Mouse (Mus musculus) cerebellum, adult 2 months (tissue): ENCODE data around the gene Apom. TPM values are rescaled to one million over a fixed set of nuclear protein-coding genes. Genes with fewer than 3 reads are reported as not detected.

ENCODE experiments used
- DNase-seq, 2 experiments: peaks; one replicate each; pipeline ENCODE4 v3.0.0; 2021
- H3K27ac ChIP-seq: fragments of 200-500 bp; 2 replicates; pipeline ENCODE4 v1.5.1; 2012; ENCODE audit warnings: low read length, control low read depth, inconsistent platforms; ENCODE audit not compliant: insufficient read depth
- H3K27me3 ChIP-seq: fragments of 200-500 bp; 2 replicates; pipeline ENCODE4 v1.6.1; 2012; ENCODE audit warnings: inconsistent platforms, mild to moderate bottlenecking, low read length, moderate library complexity; ENCODE audit not compliant: control insufficient read depth, insufficient read depth
- H3K4me1 ChIP-seq: fragments of 200-500 bp; 2 replicates; pipeline ENCODE4 v1.6.1; 2011; ENCODE audit warnings: low read length; ENCODE audit not compliant: control insufficient read depth, insufficient read depth
- H3K4me3 ChIP-seq: fragments of 200-500 bp; replicated peaks from 2 replicates; pipeline ENCODE3; 2011; ENCODE audit warnings: mild to moderate bottlenecking, low read depth, low read length, control low read depth; ENCODE audit not compliant: insufficient read depth
- CTCF ChIP-seq: fragments of 200-500 bp; IDR thresholded peaks from 2 replicates; pipeline ENCODE4 v1.5.1; 2011; ENCODE audit warnings: low read depth, mild to moderate bottlenecking, control low read depth, low read length, moderate library complexity, borderline replicate concordance; ENCODE audit not compliant: insufficient read depth
- POLR2A ChIP-seq: fragments of 200-500 bp; IDR thresholded peaks from 2 replicates; pipeline ENCODE4 v1.6.1; 2011; ENCODE audit warnings: low read length, control low read depth, borderline replicate concordance; ENCODE audit not compliant: insufficient read depth
- WGBS: fragments of 180-500 bp; shearing (Covaris S2); methylation state at CpG from one replicate; pipeline ENCODE4 v1.1.7; 2018; 5-methylcytosine and 5-hydroxymethylcytosine counted together
- polyA plus RNA-seq: library from polyadenylated mRNA; depleted of rRNA; stranded (reverse); fragments of >200 nt; gene quantifications from 2 replicates; pipeline ENCODE4 v1.2.3, GENCODE M21; 2012

Gene Apom
- polyA plus RNA-seq, 1 experiment, result 0.28 TPM

DNA sequence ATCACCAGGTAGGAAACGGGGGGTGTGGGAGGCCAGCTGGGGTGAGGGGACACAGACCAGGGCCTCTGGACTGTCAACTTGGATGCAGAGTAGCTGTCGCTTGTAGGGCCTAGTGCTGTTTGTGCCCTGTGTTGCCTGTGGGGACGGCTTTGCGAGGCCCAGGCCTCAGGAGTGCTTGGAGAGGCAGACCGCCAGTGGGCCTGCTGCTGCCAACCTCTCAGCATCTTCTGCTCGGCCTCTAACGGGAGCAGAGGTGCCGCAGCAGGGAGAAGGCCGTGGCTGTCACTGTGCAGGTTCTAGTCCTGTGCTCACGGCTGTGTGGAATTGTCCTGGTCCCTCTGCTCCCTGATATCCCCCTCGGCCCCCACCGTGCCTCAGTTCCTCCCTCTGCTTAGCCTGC is 35.3 kb downstream of the Apom start:
- H3K4me1 ChIP-seq, result peaks cover 76% of the 10 kb centered on the region
- no peak overlapping the region for H3K4me3 ChIP-seq
- peak; percentile 59 to 67 for DNase-seq
- TF ChIP-seq POLR2A (no peak), CTCF (no peak)
- no peaks in the 10 kb centered on the region for H3K27me3 ChIP-seq
- H3K27ac ChIP-seq, result peak overlapping the region; percentile 86
- 20% methylated on average over 12 of the region's 12 CpGs for WGBS

- DNase-seq, result peak in 1 of 2 experiments; percentile 53
- WGBS, result 53% methylated on average over 15 of the region's 15 CpGs
Observed at GRCm38 (mm10) chr17:35094475-35095365, 37.1 kb downstream of the Apom start.

DNA sequence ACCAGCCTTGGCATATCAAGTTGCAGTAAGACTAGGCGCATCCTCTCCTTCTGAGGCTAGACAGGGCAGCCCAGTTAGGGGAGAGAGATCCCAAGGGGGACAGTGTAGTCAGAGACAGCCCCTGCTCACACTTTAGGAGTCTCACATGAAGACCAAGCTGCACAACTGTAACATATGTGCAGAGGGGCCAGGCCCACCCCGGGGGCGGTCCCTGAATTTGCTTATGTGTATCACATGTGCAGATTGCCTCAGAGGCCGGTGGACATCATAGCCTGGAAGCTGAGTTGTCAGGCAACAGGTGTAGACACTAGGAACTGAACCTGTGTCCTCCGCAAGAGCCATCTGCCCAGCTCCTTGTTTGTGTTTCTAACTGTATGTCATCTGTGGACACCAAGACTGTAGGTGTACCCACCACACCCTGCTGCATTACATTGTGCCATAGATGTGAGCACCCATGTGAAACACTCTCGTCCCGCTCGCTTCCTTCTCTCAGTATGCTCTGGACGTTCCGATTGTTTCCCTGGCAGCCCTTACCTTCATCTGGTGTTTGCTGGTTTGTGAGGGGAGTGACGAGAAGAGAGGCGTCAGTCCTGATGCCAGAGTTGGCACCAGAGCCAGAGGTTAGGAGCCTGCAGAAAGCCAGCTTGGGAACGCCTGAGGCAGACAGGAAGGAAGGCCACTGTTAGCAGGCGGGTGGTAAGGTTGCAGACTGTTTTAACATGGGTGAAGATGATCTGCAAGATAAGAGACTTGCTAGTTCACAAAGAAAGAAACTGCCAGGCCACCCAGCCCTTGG is 39.2 kb downstream of the Apom start:
- Histone ChIP-seq H3K27me3 (no peaks in the 10 kb centered on the region), H3K27ac (no peak overlapping the region), H3K4me3 (no peak overlapping the region), H3K4me1 (peaks cover 47% of the 10 kb centered on the region)
- TF ChIP-seq CTCF, result no peak
- TF ChIP-seq POLR2A, result no peak
- WGBS, result 24% methylated on average over 14 of the region's 14 CpGs
- DNase-seq, result peak in 1 of 2 experiments; percentile 50

More at GRCm38 (mm10) chr17:35094475-35095365, 37.1 kb downstream of the Apom start:
- TF ChIP-seq POLR2A (no peak), CTCF (no peak)
- H3K27ac ChIP-seq, result 0 out of 2 replicates have a peak overlapping the region, but pooled peaks have one; percentile 15
- H3K4me3 ChIP-seq, result no peak overlapping the region
- no peaks in the 10 kb centered on the region for H3K27me3 ChIP-seq
- H3K4me1 ChIP-seq, result peaks cover 66% of the 10 kb centered on the region

DNA sequence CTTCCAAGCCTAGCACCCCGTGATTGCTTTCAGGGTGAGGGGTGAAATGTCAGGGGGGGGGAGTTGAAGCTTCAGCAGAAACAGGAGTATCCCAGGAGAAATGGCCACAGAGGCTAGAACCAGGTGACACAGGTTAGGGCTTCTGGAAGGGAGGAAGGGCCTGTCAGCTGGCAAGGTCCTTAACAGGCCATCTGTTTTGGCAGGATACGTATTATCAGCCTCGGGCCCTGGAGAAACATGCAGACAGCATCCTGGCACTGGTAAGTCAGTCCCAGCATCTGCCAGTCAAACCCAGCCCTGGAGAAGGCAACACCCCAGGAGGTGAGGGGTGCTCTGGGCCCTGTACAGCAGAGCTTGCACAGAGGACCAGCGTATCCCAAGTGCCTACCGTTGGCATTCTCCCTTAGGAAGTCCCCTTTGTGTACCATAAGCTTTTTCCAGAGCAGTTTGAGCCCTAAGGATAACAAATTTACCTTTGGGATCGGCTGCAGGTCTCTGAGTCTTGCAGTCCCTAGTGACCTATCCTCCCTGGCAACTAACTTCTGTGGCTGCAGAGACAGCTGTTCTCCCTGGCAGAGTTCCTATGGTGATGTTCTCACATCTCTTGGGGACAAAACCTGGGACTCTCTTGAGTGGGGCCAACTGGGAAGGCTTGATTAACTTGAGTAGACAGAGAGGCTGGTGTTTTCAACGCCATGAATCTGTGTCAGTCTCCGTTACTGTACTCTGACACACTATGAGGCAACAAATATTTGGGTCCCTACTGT is 41.5 kb downstream of the Apom start:
- WGBS, result 2% methylated on average over 8 of the region's 8 CpGs
- Histone ChIP-seq H3K4me1 (peaks cover 28% of the 10 kb centered on the region), H3K27me3 (no peaks in the 10 kb centered on the region), H3K27ac (peak overlapping the region; percentile 100), H3K4me3 (peak overlapping the region; percentile 80)
- DNase-seq, result peak; percentile 88 to 96
- no peak for TF ChIP-seq CTCF
- peak; percentile 55; the same call in 1 of the 2 replicates for TF ChIP-seq POLR2A

GRCm38 (mm10) chr17:35088825-35089644 is 42.8 kb downstream of the Apom start, which contains the start of gene Abhd16a:
Abhd16a (plus strand) TSS chr17:35089263.
- TF ChIP-seq POLR2A (peak; percentile 82), CTCF (no peak)
- WGBS, result 3% methylated on average over 67 of the region's 67 CpGs
- DNase-seq, result peak; percentile 96 to 98
- peaks cover 25% of the 10 kb centered on the region; the same call in 1 of the 2 replicates for H3K4me1 ChIP-seq
- peak within 1 kb of the TSS; percentile 100 for H3K27ac ChIP-seq
- H3K27me3 ChIP-seq, result no peaks in the 10 kb centered on the region
- peak within 1 kb of the TSS; percentile 80 for H3K4me3 ChIP-seq

DNA sequence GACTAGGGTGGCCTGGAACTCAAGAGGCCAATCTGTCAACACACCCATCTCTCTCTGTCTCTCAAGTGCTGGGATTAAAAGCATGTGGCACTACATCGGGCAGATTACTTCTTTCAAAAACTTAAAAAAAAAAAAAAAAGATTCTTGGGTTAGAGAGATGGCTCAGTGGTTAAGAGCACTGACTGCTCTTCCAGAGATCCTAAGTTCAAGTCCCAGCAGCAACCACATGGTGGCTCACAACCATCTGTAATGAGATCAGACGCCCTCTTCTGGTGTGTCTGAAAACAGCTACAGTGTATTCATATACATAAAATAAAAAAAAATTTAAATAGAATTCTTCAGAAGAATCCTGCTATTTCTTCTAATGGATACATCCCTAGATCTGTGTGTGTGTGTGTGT is 43.7 kb downstream of the Apom start:
- no peak for TF ChIP-seq CTCF
- TF ChIP-seq POLR2A, result no peak
- no peak overlapping the region for H3K27ac ChIP-seq
- H3K4me1 ChIP-seq, result peaks cover 31% of the 10 kb centered on the region; the same call in 1 of the 2 replicates
- DNase-seq, result no peak
- no peaks in the 10 kb centered on the region for H3K27me3 ChIP-seq
- WGBS, result 46% methylated on average over 2 of the region's 2 CpGs
- no peak overlapping the region for H3K4me3 ChIP-seq
